Mouse (Mus musculus) adrenal gland, postnatal 36 days (tissue): ENCODE data around the gene Catip. TPM values are rescaled to one million over a fixed set of nuclear protein-coding genes. Genes with fewer than 3 reads are reported as not detected.

Experiments used
- DNase-seq, 2 experiments: peaks; one replicate each; pipeline ENCODE4 v3.0.0; 2021; ENCODE audit warnings: mixed read lengths in 1 of 2
- total RNA-seq, 2 experiments: library from RNA; stranded (reverse); gene quantifications; 2 replicates each; pipeline ENCODE4 v1.2.3; 2021

The Catip gene
- total RNA-seq, 2 experiments from 2014 or later: 0.23 to 0.26 TPM

- DNase-seq: no peak
Observed at GRCm38 (mm10) chr1:74343161-74343560, 18.7 kb upstream of the Catip start.

GRCm38 (mm10) chr1:74344163-74344916, 17.6 kb upstream of the Catip start:
- DNase-seq: no peak

GRCm38 (mm10) chr1:74351185-74351769, 10.6 kb upstream of the Catip start:
- DNase-seq: no peak

GRCm38 (mm10) chr1:74352532-74353096, 9.3 kb upstream of the Catip start:
- DNase-seq: peak; percentile 43 to 53

- no peak for DNase-seq
Observed at GRCm38 (mm10) chr1:74353453-74354229, 8.3 kb upstream of the Catip start.

GRCm38 (mm10) chr1:74357531-74357930, 4.4 kb upstream of the Catip start:
- DNase-seq: no peak

- no peak for DNase-seq
Observed at GRCm38 (mm10) chr1:74359952-74360517, 1.9 kb upstream of the Catip start.

GRCm38 (mm10) chr1:74362325-74363229, 669 bp downstream of the Catip start:
- no peak for DNase-seq

- DNase-seq: no peak
Observed at GRCm38 (mm10) chr1:74363437-74363836, 1.5 kb downstream of the Catip start.

GRCm38 (mm10) chr1:74364270-74364669, 2.4 kb downstream of the Catip start:
- no peak for DNase-seq

- DNase-seq: peak; percentile 57 to 71
Observed at GRCm38 (mm10) chr1:74367886-74368645, 6.2 kb downstream of the Catip start.

- no peak for DNase-seq
Observed at GRCm38 (mm10) chr1:74370040-74370439, 8.1 kb downstream of the Catip start.

- no peak for DNase-seq
Observed at GRCm38 (mm10) chr1:74373372-74373771, 11.5 kb downstream of the Catip start.

- peak in 1 of 2 experiments; percentile 10 for DNase-seq
Observed at GRCm38 (mm10) chr1:74374980-74375379, 13.1 kb downstream of the Catip start, which contains the start of gene Slc11a1. Slc11a1 (plus strand) TSS chr1:74375195.

GRCm38 (mm10) chr1:74375561-74375960, 13.7 kb downstream of the Catip start:
- no peak for DNase-seq

GRCm38 (mm10) chr1:74376396-74376795, 14.5 kb downstream of the Catip start:
- DNase-seq: peak; percentile 81 to 86

- DNase-seq: peak in 1 of 2 experiments; percentile 33
Observed at GRCm38 (mm10) chr1:74379058-74379504, 17.2 kb downstream of the Catip start.

GRCm38 (mm10) chr1:74380484-74380883, 18.6 kb downstream of the Catip start:
- no peak for DNase-seq

GRCm38 (mm10) chr1:74381588-74382021, 19.7 kb downstream of the Catip start:
- DNase-seq: no peak

GRCm38 (mm10) chr1:74383385-74383784, 21.5 kb downstream of the Catip start:
- DNase-seq: no peak
